Mouse (Mus musculus): ENCODE results near the gene Entpd5.
A peak's percentile ranks its signal among the peaks of the same experiment; 100 is the strongest.

Gene Entpd5

DNA sequence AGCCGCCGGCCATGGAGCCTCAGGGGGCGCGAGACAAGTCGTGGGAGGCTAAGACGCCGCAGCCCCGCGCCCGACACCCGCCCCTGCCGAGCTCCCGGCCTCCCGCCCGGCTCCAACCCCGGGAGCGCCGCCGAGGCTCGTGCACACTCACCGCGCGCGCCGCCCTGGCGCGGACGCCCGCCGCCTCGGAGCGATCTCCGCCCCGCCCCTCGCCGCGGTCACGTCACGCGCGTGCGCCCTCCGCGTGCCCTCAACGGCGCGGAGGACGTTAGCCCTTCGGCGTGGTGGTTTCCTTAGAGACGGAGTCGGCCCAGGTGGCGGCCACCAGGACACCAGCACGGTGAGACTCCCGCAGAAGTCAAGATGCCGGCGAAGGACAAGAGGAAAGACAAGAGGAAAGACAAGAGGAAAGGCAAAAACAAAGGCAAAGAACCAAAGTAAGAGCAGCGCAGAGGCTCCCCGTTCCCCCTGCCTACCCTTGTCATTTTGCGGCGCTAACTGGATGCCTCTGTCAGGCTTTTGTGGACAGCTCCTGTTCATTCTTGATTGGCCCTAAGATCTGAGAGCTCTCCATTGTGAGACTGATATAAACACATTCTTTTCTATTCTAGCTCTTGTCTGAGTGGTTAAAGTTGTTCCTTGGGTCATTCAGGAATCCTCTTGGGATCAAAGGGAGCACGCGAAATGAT, at the start of gene Entpd5, which contains the start of gene Bbof1:
Gene Entpd5 (minus strand): TSS at position 211 of the 689 bp plus-strand sequence.
Gene Bbof1 (plus strand): TSS at position 253 of the 689 bp plus-strand sequence.
- peak; percentile 90 for DNase-seq (ENCODE audit: low spot score)

DNA sequence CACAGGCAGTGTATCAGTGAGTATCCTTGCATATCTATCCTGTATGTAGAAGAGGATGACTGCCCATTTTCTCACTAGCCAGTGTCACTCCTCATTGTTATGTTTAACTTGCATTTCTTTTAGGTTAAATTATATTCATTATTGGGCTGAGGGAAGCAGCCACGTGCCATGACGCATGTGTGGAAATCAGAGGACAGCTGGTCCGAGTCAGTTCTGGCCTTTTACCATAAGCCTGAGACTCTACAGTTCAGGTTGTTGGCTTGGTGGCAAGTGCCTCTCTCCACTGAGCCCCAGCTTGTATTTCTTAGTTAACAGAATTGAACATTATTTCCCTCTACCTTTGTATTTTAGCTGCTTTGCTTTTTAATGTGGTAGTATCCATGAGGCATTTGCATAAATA, 48.1 kb upstream of the Entpd5 start:
- DNase-seq (ENCODE audit: low spot score) = no peak

DNA sequence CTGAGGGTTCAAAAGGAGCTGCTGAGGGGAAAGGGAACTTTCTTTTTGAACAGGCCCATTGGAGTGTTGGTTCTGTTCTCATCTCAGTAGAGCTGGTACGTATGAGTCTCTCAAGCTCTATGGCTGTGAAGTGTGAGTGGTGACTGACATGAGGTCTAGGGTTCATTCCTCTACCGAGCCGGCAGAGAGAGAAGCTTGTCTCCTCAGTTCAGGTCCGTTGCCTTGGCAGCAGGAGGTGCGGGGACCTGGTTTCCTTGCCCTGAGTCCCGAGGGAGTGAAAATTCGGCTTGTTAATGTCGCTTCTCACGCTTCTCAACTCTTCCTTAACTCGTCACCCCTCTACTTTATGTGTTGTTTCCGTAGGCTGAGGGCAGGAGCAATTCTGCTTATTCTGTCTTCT, 43.0 kb upstream of the Entpd5 start:
- DNase-seq (ENCODE audit: low spot score) = no peak

DNA sequence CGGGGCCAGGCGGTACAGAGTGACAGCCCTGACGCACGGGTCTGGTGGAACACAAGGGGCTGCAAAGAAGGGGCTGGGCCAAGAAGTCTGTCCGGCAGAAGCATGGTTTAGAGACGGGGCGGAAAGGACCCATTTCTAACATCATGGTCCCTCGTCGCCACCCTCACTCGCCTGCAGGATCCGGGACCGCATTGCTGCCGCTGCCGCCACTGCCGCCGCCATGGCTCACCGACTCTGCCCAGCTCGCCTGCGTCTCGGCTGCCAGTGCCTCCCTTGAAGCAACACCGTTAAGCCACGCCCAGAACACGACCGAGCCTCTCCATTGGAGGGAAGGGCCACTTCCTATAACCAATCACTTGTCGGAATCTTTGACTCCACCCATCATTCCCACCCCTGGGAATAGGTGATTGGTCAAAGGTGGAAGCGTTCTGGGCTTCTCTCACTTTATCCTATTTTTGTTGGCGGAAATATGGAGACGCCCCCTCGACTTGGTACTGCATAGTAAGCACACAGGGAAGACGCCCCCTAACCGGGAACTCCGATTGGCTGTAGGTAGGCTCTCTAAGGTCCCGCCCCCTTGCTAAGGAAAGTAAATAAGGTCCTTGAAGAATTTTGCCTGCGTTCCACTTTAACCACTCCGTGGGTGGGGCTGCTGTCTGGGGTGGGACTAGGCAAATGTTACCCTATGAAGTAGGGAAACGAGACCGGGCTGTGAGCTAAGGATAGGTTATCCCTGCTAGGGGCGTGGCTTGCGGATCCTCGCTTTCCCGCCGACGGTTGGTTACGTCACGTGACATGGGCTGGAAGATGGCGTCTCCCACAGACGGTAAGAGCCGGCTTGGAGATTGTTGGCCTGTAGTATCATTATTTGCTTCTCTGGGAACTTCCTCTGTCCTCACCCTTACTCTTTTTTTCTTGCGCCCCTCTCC, 42.2 kb upstream of the Entpd5 start, which contains the start of the genes Aldh6a1 and Lin52:
Gene Aldh6a1 (minus strand): TSS at position 287 of the 929 bp plus-strand sequence.
Gene Lin52 (plus strand): TSS at position 705 of the 929 bp plus-strand sequence.
- peak; percentile 100 for DNase-seq (ENCODE audit: low spot score)

DNA sequence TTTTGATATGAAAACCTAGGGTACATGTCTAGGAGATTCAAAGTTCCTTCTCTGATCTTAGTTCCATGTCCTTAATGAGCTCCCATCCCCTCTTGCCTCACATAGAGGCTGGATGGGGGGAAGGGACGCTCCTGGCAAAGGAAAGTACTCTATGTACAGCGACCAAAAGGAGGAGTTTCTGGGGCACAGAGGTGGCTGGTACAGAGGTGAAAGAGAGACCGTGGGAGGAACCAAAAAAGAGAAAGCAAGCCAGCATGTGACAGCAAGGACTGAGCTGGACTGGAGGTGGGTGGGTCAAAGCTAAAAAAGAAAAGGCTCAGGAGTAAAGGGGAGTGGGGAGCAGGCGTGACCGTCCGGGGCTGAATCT, 41.5 kb upstream of the Entpd5 start:
- peak; percentile 55 for DNase-seq (ENCODE audit: low spot score)

DNA sequence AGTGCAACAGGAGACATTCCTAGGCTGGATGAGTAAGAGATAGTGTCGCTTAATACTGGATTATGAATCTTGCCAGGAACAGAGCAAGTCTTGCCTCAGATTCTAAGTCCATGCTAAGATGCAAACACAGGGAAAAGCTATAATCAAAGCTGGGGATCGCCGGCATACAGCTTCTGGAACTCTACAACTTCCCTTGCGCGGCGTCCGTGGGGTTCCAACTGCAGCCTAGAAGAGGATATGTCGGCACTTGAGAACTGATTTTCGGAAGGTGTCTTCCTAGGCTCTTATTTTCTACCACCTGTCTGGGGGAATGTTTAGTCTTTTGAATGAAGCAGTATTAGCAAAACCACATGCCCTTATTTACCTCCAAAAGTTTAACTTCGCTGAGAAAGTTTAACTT, 41.1 kb upstream of the Entpd5 start:
- DNase-seq (ENCODE audit: low spot score) = no peak

DNA sequence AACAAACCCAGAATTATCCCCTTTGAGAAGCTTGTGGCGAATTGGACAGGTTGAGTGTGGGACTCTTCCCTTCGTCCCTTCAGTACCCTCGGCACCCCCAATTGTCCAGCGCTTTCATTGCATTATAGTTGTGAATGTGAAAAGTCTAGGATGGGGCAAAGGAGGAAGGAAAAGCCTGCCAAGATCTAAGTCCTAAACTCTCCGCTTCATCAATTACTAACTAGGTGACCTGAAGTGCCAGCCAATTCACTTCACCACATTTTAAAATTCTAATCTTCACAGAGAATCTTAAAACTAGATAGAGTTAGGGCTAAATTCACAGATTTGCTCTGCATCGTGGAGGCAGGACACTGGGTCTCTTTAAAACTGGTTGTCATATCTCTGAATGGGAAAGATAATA, 39.4 kb upstream of the Entpd5 start:
- DNase-seq (ENCODE audit: low spot score) = no peak

DNA sequence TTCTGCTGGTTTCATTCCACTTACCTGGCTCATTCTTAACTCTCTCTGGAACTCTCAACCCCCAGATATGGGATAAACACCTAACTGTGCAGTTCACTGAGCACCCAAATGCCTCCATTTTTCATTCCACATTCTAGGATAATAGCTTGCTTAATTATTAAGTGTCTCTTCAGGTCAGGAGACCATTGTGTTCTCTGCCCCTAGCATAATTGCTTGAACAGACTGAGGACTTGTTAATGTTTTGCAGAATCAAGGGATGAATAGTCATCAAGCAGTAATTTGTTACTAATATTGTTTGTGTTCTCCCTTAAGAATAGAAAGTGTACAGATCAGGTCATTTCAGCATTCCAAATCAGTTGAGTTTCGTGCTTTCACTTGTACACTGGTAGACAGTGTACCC, 38.6 kb upstream of the Entpd5 start:
- no peak for DNase-seq (ENCODE audit: low spot score)

DNA sequence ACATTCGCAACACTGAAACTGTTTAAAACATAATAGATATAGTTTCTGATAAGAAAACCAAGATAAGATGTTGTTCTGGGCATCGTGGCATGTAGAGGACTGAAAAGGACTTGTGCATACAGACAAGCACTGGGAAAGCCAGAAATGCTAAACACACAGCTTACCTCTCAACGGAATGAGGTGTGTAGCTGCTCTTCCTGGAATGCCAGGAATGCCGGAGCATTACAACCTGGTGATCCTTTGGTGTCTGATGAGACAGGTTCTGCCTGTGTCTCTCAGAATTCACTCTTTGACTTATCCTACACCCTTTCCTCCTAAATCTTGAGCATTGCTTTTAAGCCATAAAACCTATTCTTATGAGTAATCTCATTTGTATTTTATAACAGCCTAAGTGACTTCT, 33.7 kb upstream of the Entpd5 start:
- DNase-seq (ENCODE audit: low spot score) = no peak

DNA sequence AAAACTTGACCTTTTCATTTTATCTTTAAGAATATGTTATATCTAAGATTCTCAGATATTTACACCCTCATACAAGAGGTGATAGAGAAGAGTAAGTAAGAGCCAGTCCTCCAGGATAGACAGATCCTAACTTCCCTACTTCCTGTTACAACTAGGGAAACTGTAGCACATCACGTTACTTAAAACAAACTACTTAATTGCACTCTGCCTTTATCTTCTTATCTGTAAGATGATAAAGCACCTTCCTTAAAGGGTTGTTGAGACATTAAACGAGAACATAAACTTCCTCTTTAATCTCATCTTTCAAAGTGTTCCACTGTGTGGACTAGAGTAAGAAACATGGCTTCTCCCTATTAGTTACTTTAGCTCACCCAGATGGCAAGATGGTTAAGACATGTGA, 29.9 kb upstream of the Entpd5 start:
- no peak for DNase-seq (ENCODE audit: low spot score)

DNA sequence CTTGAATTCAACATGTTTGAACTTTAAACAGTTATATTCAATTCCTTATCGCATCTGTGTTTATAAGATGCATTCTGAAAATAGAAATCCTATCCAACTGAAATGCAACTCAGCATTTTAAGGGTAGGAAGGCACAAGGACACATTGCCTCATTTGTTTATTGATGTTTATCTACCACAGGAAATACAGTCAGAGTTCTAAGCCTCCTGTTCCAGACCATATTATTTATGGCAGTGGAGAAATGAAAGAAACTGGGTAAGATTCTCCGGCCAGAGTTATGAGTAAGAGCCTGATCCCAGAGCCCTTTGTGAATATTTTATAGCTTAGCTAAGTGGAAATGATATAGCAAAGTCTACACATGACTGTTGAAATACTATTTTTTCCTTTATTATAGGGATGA, 21.0 kb upstream of the Entpd5 start:
- peak; percentile 14 for DNase-seq (ENCODE audit: low spot score)

DNA sequence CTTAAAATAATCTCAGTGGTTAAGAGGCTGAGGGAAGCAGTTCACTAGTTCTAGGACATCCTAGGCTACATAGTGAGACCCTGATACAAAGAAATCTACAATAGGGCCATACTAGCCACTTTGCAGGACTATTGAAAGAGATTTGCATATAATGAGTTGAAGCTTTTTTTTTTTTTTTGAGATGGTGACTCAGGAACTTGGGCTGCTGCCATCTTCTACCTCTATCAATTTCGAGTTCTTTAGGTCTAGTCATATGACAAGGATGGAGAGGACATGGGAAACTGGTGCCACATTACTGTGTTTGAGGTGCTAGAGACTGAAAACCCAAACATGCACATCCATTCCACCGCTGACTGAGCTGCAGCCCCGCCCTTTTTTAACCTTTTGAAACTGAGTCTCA, 15.2 kb upstream of the Entpd5 start:
- DNase-seq (ENCODE audit: low spot score) = no peak

DNA sequence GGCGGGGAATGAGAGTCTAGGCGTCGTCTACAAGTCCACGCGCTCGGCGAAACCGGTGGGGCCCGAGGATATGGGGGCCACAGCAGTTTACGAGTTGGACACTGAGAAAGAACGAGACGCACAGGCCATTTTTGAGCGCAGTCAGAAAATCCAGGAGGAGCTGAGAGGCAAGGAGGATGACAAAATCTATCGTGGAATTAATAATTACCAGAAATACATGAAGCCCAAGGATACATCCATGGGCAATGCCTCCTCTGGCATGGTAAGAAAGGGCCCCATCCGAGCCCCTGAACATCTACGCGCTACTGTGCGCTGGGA, 8.7 kb upstream of the Entpd5 start:
- no peak for DNase-seq (ENCODE audit: low spot score)

DNA sequence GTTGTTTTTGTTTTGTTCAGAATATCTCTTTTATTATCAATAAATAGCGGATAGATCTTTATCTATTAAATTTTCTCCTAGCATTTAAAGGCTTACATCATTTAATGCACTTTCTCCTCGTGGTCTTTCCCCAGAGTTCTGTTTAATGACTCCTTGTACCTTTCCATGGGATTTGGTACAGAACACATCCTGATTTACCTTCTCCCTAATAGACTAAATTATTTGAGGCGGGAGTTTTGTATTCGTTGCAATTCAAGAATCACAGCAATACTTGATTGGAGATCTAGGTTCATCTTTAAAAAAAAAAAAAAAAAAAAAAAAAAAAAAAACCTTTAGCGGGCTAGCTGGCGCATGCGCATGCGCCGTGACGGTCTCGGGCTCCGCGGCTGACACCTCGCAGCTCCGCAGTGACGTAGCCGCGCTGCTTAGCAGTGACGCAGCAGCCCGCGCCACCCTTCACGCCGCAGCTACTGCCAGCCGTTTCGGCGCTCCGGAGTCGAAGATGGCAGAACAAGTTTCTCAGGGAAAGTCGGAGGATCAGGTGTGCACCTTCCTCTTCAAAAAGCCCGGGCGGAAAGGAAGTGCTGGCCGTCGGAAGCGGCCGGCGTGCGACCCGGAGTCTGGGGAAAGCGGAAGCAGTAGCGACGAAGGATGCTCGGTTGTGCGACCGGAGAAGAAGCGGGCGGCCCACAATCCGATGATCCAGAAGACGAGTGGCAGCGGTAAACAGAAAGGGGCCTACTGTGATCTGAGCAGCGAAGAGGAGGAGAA, 8.2 kb upstream of the Entpd5 start, which contains the start of gene Rnf113a2:
Gene Rnf113a2 (plus strand): TSS at position 363 of the 771 bp plus-strand sequence.
- peak; percentile 84 for DNase-seq (ENCODE audit: low spot score)

DNA sequence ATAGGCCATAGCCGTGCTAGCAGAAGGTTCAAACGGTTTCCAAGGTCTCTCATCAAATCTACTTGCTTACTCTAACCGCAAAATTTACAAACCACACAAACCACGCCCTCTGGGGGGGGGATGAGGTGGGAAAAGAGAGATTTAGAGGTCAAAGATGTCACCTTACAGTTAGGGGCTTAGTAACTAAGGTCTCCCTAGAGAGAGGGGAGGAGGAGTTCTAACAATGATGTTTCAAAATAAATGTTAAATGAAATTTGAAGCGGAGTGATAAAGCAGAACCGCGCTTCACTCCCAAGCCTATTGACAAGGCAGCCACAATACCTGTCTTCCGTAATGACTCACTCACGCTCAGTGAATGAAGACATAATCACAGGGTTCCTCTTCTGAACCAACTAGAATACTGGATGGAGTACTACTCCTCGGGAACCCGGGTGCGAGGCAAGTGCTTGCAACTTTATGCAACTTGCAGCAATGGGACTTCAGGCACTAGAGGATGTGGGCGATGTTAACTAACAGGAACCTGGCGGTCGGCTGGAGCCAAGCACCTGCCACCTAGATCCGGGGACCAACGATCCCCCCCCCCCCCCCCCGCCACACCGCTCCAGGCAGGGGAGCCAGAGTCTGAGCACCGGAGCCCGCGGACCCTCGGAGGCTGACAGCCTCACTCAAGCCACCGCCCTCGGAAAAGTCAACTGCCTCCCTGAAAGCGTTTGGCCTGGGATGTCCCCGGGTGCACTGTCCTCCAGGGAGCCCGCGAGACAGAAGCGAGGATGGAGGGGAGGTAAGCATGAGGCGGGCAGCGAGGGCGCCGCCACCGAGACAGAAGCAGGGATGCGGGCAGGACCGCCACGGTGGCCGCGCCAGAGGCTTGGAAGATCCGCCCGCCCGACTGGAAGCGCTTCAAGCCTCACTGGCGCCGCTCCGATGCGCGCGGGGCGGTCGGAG, 683 bp downstream of the Entpd5 start:
- DNase-seq (ENCODE audit: low spot score) = peak; percentile 29

DNA sequence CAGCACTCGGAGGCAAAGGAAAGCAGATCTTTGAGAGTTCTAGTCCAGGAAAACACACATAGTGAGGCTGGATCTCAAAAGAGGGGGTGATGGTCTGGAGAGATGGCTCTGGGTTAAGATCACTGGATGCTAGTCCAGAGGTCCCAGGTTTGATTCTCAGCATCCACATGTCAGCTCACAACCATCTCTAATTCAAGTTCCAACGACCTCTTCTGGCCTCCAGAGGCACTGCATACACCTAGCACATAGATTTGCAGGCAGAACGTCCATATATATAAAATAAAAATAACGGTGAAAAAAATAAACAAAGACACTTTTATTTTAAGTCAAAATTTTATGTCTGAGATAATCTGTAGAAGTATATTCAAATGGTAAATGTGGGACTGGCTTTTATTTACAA, 1.6 kb downstream of the Entpd5 start:
- no peak for DNase-seq (ENCODE audit: low spot score)

DNA sequence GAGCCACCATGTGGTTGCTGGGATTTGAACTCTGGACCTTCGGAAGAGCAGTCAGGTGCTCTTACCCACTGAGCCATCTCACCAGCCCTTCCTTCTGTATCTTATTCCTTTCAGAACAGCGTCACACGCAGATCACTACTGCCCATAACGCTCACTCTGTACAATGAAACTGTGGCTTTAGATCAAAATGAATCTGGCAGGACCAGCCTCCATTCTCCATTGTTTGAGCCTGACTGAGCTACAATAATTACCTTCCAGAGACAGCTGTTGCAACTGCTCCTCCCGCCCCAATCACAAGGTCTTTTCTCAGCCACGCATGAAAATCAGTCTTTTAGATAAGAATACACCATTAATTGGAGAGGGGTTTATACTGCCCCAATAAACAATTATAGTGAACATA, 4.3 kb downstream of the Entpd5 start:
- DNase-seq (ENCODE audit: low spot score) = no peak

DNA sequence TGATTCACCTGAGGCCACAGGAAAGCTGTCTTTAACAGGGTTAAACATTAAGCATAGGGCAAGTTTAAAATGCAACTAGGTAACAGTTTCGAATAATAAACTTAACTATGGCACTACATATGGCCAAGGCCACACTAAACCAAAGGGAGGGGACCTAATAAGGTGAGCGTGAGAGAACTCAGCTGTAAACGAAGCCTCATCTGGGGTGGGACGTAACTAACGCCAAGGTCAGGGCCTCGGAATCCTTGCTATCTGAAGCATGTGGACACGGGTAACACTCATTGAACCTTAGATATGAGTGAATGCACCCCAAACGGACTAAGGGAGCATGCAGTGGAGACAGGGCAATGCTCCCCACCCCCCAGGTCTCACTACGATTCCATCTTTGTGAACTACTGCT, 5.9 kb downstream of the Entpd5 start:
- DNase-seq (ENCODE audit: low spot score) = no peak

DNA sequence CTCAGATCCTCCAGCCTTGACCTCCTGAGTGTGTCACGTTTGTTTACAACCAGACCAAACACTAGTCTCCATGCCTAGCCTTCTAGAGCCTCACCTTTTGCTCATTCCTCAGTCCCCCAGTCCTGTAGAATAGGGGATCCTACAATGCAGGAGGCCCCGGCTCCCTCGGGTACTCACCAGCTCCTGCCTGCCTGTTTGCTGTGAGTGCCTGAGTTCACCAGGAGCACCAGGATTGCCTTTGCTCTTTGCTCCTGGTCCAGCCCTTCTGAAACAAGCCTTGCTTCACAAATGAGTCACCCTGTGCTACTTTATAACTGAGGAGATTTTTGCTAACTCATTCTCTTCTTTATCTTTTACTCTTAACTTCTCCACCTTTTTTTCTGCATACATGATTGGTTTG, 8.2 kb downstream of the Entpd5 start:
- no peak for DNase-seq (ENCODE audit: low spot score)

DNA sequence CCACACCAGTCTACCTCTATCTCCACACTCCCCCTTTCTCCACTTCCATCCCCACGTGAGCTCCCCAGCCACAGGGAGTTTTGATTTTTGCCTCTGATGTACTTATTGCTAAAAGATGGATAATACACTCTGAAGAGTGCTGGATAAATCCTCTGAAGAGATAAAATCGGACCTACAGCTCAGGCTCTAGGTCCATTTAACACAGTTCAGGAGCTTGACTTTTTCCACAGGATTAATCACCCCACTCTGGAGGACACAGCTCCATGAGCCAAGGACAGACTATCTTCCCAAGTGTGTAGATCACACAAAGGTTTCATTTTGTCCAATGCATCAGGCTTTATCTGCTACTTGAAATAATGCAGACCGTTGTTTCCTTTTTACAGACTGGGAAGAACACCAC, 8.8 kb downstream of the Entpd5 start:
- no peak for DNase-seq (ENCODE audit: low spot score)

DNA sequence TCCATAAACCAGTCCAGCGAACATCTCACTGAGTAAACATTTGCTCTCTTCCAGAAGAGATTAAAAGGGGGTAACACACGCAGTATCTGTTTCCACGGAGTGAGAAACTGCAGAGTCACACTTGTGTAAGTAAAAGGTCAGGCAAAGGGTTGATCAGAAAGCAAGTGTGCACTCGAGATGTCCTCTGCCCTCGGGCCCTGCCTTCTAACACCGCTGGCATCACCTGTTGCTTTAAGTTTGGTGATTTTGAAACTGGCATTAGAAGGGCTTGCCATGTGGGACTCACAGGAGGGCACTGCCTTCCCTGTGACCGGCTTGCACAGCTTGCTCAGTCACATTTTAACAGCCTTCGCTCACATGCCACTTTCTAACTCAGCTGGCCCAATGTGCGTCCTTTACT, 9.2 kb downstream of the Entpd5 start:
- DNase-seq (ENCODE audit: low spot score) = no peak
